In genomic region chr16:48360887-48361286, GRCm38 (mm10) we compare ENCODE assay signal across 15 mouse cellular contexts. TPM values are rescaled to one million over a fixed set of nuclear protein-coding genes. Genes with fewer than 3 reads are reported as not detected.
DNase-seq lines count a peak whose midpoint lies in the region; ATAC-seq and TF ChIP-seq lines count a peak whose summit lies in the region.
"Had no signal": no experiment of that assay in that cellular context is flagged by ENCODE, and none has a peak within 500 bp of the region (broad histone marks: within the 10 kb centered on the region; RNA-seq: fewer than 3 reads in every experiment).

No protein-coding gene starts in this region.

- TF ChIP-seq CTCF in layer of hippocampus, adult 2 months (conservative IDR thresholded peaks at IDR 0.05) = no peak
- no peak for TF ChIP-seq CTCF in heart, adult 2 months (IDR thresholded peaks at IDR 0.05)

- WGBS in forebrain, embryonic 13.5 days = 91% methylated on average over 12 of the region's 12 CpGs
- WGBS in forebrain, embryonic 12.5 days = 92% methylated on average over 12 of the region's 12 CpGs
- 71% methylated on average over 12 of the region's 12 CpGs for WGBS in heart, adult 2 months
- WGBS in kidney, embryonic 15.5 days = 93% methylated on average over 12 of the region's 12 CpGs

- no peaks in the 10 kb centered on the region for H3K9me3 ChIP-seq in forebrain, embryonic 13.5 days (replicated peaks)
- H3K9me3 ChIP-seq in forebrain, embryonic 12.5 days = no peaks in the 10 kb centered on the region
- H3K9me3 ChIP-seq in kidney, embryonic 15.5 days (replicated peaks) = no peaks in the 10 kb centered on the region
- H3K9me3 ChIP-seq: embryonic facial prominence, embryonic 12.5 days; limb, embryonic 15.5 days had no signal

- no peak for TF ChIP-seq POLR2A in heart, adult 2 months (IDR thresholded peaks at IDR 0.05; ENCODE audit: insufficient read depth, low read depth, low read length)

- no peak overlapping the region for H3K4me3 ChIP-seq in forebrain, embryonic 13.5 days
- H3K4me3 ChIP-seq in forebrain, embryonic 12.5 days (replicated peaks) = no peak overlapping the region
- H3K4me3 ChIP-seq in layer of hippocampus, adult 2 months = no peak overlapping the region
- no peak overlapping the region for H3K4me3 ChIP-seq in heart, adult 2 months
- no peak overlapping the region for H3K4me3 ChIP-seq in kidney, embryonic 15.5 days (replicated peaks)
- H3K4me3 ChIP-seq: embryonic facial prominence, embryonic 12.5 days; limb, embryonic 15.5 days had no signal

- no peaks in the 10 kb centered on the region for H3K36me3 ChIP-seq in forebrain, embryonic 13.5 days (ENCODE audit: poor library complexity, severe bottlenecking)
- no peaks in the 10 kb centered on the region for H3K36me3 ChIP-seq in forebrain, embryonic 12.5 days (replicated peaks)
- no peaks in the 10 kb centered on the region for H3K36me3 ChIP-seq in heart, adult 2 months (ENCODE audit: control insufficient read depth, insufficient read depth, low read length)
- no peaks in the 10 kb centered on the region for H3K36me3 ChIP-seq in kidney, embryonic 15.5 days
- H3K36me3 ChIP-seq: embryonic facial prominence, embryonic 12.5 days; limb, embryonic 15.5 days had no signal

- intact Hi-C loops in left cerebral cortex, postnatal 4 days (cut with DNase I) = no loop called here
- intact Hi-C loops in heart, adult 2 months (cut with DNase I) = no loop called here

- DNase-seq in cerebellum, adult 9-11 months = peak; percentile 86
- DNase-seq in layer of hippocampus, adult 2 months (ENCODE audit: low spot score in 2 of 2) = peak; percentile 35 to 71
- DNase-seq in left cerebral cortex, postnatal 4 days = peak; percentile 92
- DNase-seq in heart, adult 2 months = no peak
- DNase-seq in lung, postnatal 4 days = no peak
- DNase-seq: adrenal gland, postnatal 14 days; heart, adult 11 months had no signal

- H3K79me2 ChIP-seq in heart, adult 2 months (replicated peaks; ENCODE audit: control insufficient read depth, insufficient read depth, low read length) = no peaks in the 10 kb centered on the region

- H3K4me1 ChIP-seq in forebrain, embryonic 13.5 days = no peaks in the 10 kb centered on the region
- H3K4me1 ChIP-seq in forebrain, embryonic 12.5 days = no peaks in the 10 kb centered on the region
- no peaks in the 10 kb centered on the region for H3K4me1 ChIP-seq in heart, adult 2 months (ENCODE audit: control insufficient read depth, insufficient read depth, low read length)
- H3K4me1 ChIP-seq in kidney, embryonic 15.5 days = no peaks in the 10 kb centered on the region
- H3K4me1 ChIP-seq: embryonic facial prominence, embryonic 12.5 days; limb, embryonic 15.5 days had no signal

- no peak overlapping the region for H3K27ac ChIP-seq in forebrain, embryonic 13.5 days
- H3K27ac ChIP-seq in forebrain, embryonic 12.5 days = no peak overlapping the region
- peak overlapping the region; percentile 25; the same call in 1 of the 2 replicates for H3K27ac ChIP-seq in layer of hippocampus, adult 2 months
- no peak overlapping the region for H3K27ac ChIP-seq in heart, adult 2 months
- H3K27ac ChIP-seq in kidney, embryonic 15.5 days = no peak overlapping the region
- H3K27ac ChIP-seq: embryonic facial prominence, embryonic 12.5 days; limb, embryonic 15.5 days; macrophage had no signal

- no peak for TF ChIP-seq EP300 in heart, adult 2 months (IDR thresholded peaks at IDR 0.05; ENCODE audit: insufficient read depth, low read depth, low read length)

- H3K4me2 ChIP-seq in forebrain, embryonic 13.5 days = no peak overlapping the region
- H3K4me2 ChIP-seq in forebrain, embryonic 12.5 days = no peak overlapping the region
- no peak overlapping the region for H3K4me2 ChIP-seq in kidney, embryonic 15.5 days
- H3K4me2 ChIP-seq: embryonic facial prominence, embryonic 12.5 days; limb, embryonic 15.5 days had no signal

- ATAC-seq in forebrain, embryonic 13.5 days = peak; percentile 55; the same call in 1 of the 2 replicates
- ATAC-seq in forebrain, embryonic 12.5 days (ENCODE audit: low FRiP score) = no peak
- no peak for ATAC-seq in kidney, embryonic 15.5 days (replicated peaks; ENCODE audit: low FRiP score)

- H3K9ac ChIP-seq in forebrain, embryonic 13.5 days = no peak overlapping the region
- H3K9ac ChIP-seq in forebrain, embryonic 12.5 days = no peak overlapping the region
- no peak overlapping the region for H3K9ac ChIP-seq in heart, adult 2 months (ENCODE audit: low read depth, low read length)
- no peak overlapping the region for H3K9ac ChIP-seq in kidney, embryonic 15.5 days
- H3K9ac ChIP-seq: embryonic facial prominence, embryonic 12.5 days; limb, embryonic 15.5 days had no signal

- H3K27me3 ChIP-seq in forebrain, embryonic 13.5 days = no peaks in the 10 kb centered on the region
- H3K27me3 ChIP-seq in forebrain, embryonic 12.5 days = no peaks in the 10 kb centered on the region
- no peaks in the 10 kb centered on the region for H3K27me3 ChIP-seq in heart, adult 2 months (ENCODE audit: control insufficient read depth, insufficient read depth, low read length)
- no peaks in the 10 kb centered on the region for H3K27me3 ChIP-seq in kidney, embryonic 15.5 days
- H3K27me3 ChIP-seq: embryonic facial prominence, embryonic 12.5 days; limb, embryonic 15.5 days had no signal

RNA-seq across cellular contexts. Expression of gene Gm5485, which starts 51.3 kb away (rescaled TPM):
- not detected in 2 replicates for polyA plus RNA-seq in forebrain, embryonic 13.5 days (2015; fragmentation: Nextera tagmentation; extraction: Ambion mirVana)
- polyA plus RNA-seq in forebrain, embryonic 12.5 days (2016; fragmentation: Nextera tagmentation; extraction: Ambion mirVana) = not detected in 2 replicates
- total RNA-seq in layer of hippocampus, adult 2 months (2021) = not detected
- total RNA-seq in left cerebral cortex, postnatal 4 days (2021) = not detected
- total RNA-seq in heart, adult 2 months (2021) = not detected
- polyA plus RNA-seq in heart, adult 2 months (2012; rRNA removed) = not detected in 2 replicates
- not detected in 2 replicates for polyA plus RNA-seq in kidney, embryonic 15.5 days (2015; fragmentation: Nextera tagmentation; extraction: Ambion mirVana)
- total RNA-seq: adrenal gland, postnatal 14 days; MEL; neutrophil, adult 5-6 weeks had no signal
- polyA plus RNA-seq: embryonic facial prominence, embryonic 12.5 days; limb, embryonic 15.5 days; macrophage had no signal

RNA-seq across cellular contexts. Expression of gene Dppa2, which starts 57.2 kb away (rescaled TPM):
- polyA plus RNA-seq in forebrain, embryonic 13.5 days (2015; fragmentation: Nextera tagmentation; extraction: Ambion mirVana) = not detected in 2 replicates
- polyA plus RNA-seq in forebrain, embryonic 12.5 days (2016; fragmentation: Nextera tagmentation; extraction: Ambion mirVana) = not detected in 2 replicates
- total RNA-seq in layer of hippocampus, adult 2 months (2021) = not detected
- total RNA-seq in left cerebral cortex, postnatal 4 days (2021) = not detected
- total RNA-seq in heart, adult 2 months (2021) = not detected
- polyA plus RNA-seq in heart, adult 2 months (2012; rRNA removed) = not detected in 2 replicates
- not detected in 2 replicates for polyA plus RNA-seq in kidney, embryonic 15.5 days (2015; fragmentation: Nextera tagmentation; extraction: Ambion mirVana)
- total RNA-seq: adrenal gland, postnatal 14 days; MEL; neutrophil, adult 5-6 weeks had no signal
- polyA plus RNA-seq: embryonic facial prominence, embryonic 12.5 days; limb, embryonic 15.5 days; macrophage had no signal

Comparison
In these comparisons a context has a peak if more than half of its experiments do, and no peak if none do; other contexts are left out.
1. DNase-seq: peak in cerebellum, adult 9-11 months (single experiment), layer of hippocampus, adult 2 months (2 of 2) and left cerebral cortex, postnatal 4 days (single experiment); none in heart, adult 2 months (0 of 2) and lung, postnatal 4 days (0 of 2).